Mouse (Mus musculus): ENCODE results near the gene Cmbl.

GRCm38 (mm10) chr15:31599834-31600233 is 34.6 kb downstream of the Cmbl start:
- no peak for TF ChIP-seq CTCF (IDR thresholded peaks at IDR 0.05; ENCODE audit: low read depth, low read length)
- no peak for TF ChIP-seq POLR2A (IDR thresholded peaks at IDR 0.05; ENCODE audit: extremely low read depth, insufficient read depth, low read length)
